Mouse (Mus musculus): ENCODE measurements around the gene Klhl26.

DNA sequence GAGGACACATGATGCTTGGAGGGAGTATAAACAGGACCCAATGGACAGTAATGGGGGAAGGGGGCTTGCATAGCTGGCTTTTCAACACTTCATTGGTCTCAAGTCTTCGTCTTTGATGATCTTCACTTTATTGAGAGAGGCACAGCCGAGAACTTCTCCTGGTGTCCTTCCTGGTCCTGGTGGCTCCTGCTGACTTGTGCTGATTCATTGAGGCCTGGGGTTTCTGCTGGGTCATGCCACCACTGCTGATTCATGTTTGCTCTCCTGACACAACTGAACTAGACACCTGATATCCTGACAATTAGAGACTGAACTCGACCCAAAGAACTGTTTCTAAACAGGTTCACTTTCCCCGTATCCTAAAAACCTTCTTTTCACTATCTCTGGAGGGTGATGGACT lies 33.4 kb downstream of the Klhl26 start:
- no peak for TF ChIP-seq CTCF (IDR thresholded peaks at IDR 0.05; ENCODE audit: borderline replicate concordance, extremely low read depth, insufficient read depth, insufficient read length)
- no peak for TF ChIP-seq POLR2A (IDR thresholded peaks at IDR 0.05; ENCODE audit: borderline replicate concordance, extremely low read depth, insufficient read depth, insufficient read length, poor library complexity, severe bottlenecking)

Data from brain, embryonic 14.5 days (tissue).